Mouse (Mus musculus) heart, embryonic 13.5 days (tissue): Measurements from ENCODE around the gene Olfr16. TPM values are rescaled to one million over a fixed set of nuclear protein-coding genes. Genes with fewer than 3 reads are reported as not detected.

Source experiments
- polyA plus RNA-seq: library from polyadenylated mRNA; unstranded; fragments of >200 nt; fragmentation: Nextera tagmentation; extraction: Ambion mirVana; gene quantifications from 2 replicates; pipeline ENCODE4 v1.2.1, GENCODE M21; 2015

The Olfr16 gene
- polyA plus RNA-seq, 1 experiment from 2014 or later, result not detected

Other genes starting within 250 kb of the Olfr16 start
- 0.36 TPM in 1 of 2 replicates, not detected in the other for gene Apcs, start 55.4 kb upstream of the Olfr16 start, polyA plus RNA-seq
- gene Olfr1408, start 187.0 kb downstream of the Olfr16 start, polyA plus RNA-seq, result not detected in 2 replicates
- not detected in 2 replicates for gene Olfr1406, start 240.2 kb downstream of the Olfr16 start, polyA plus RNA-seq
- not detected in 2 replicates for gene Olfr218, start 247.4 kb downstream of the Olfr16 start, polyA plus RNA-seq